Mouse (Mus musculus) lung, embryonic 14.5 days (tissue): ENCODE data around the gene Gfm1. TPM values are rescaled to one million over a fixed set of nuclear protein-coding genes. Genes with fewer than 3 reads are reported as not detected.

Source experiments
- ATAC-seq: fragments of 200-750 bp; cut with Nextera tagmentation; 2 replicates; pipeline ENCODE4 v1.8.0; 2017; ENCODE audit warnings: mild to moderate bottlenecking, moderate TSS enrichment, moderate library complexity; ENCODE audit not compliant: insufficient read depth
- DNase-seq: peaks from one replicate; pipeline ENCODE4 v3.0.0-alpha.2; 2015
- H3K27ac ChIP-seq: fragments of 300-500 bp; sonication (generic); 2 replicates; pipeline ENCODE4 v1.5.1; 2014; ENCODE audit warnings: low read depth, mild to moderate bottlenecking, moderate library complexity
- H3K27me3 ChIP-seq: fragments of 300-500 bp; sonication (generic); 2 replicates; pipeline ENCODE4 v1.6.1; 2014; ENCODE audit warnings: low read length, control low read depth; ENCODE audit not compliant: insufficient read depth
- H3K36me3 ChIP-seq: fragments of 300-500 bp; sonication (generic); 2 replicates; pipeline ENCODE4 v1.6.1; 2014; ENCODE audit warnings: control low read depth; ENCODE audit not compliant: insufficient read depth
- H3K4me1 ChIP-seq: fragments of 300-500 bp; sonication (generic); 2 replicates; pipeline ENCODE4 v1.6.1; 2014; ENCODE audit warnings: antibody characterized with exemption, control low read depth; ENCODE audit not compliant: insufficient read depth
- H3K4me2 ChIP-seq: fragments of 300-500 bp; sonication (generic); 2 replicates; pipeline ENCODE4 v1.6.1; 2014; ENCODE audit warnings: mild to moderate bottlenecking
- H3K4me3 ChIP-seq: fragments of 300-500 bp; sonication (generic); 2 replicates; pipeline ENCODE4 v1.5.1; 2014; ENCODE audit warnings: low read depth, low read length
- H3K9ac ChIP-seq: fragments of 300-500 bp; sonication (generic); 2 replicates; pipeline ENCODE4 v1.6.1; 2014
- H3K9me3 ChIP-seq: fragments of 300-500 bp; sonication (generic); 2 replicates; pipeline ENCODE4 v1.6.1; 2016; ENCODE audit warnings: low read depth, low read length, control low read depth
- CTCF ChIP-seq: IDR thresholded peaks from 2 replicates; pipeline ENCODE4 v1.5.1; 2016; ENCODE audit warnings: antibody characterized with exemption, low read depth
- WGBS: fragments of 180-500 bp; shearing (Covaris S2); extraction: QIAGEN DNeasy Blood & Tissue Kit; methylation state at CpG from one replicate; pipeline ENCODE4 v1.1.7; 2014; 5-methylcytosine and 5-hydroxymethylcytosine counted together
- polyA plus RNA-seq: library from polyadenylated mRNA; unstranded; fragments of >200 nt; fragmentation: Nextera tagmentation; extraction: Ambion mirVana; gene quantifications from 2 replicates; pipeline ENCODE4 v1.2.1, GENCODE M21; 2014

Gfm1 gene
- polyA plus RNA-seq, result 45.9 and 51.5 TPM in 2 replicates

GRCm38 (mm10) chr3:67429999-67430380 lies at the start of gene Gfm1:
TSS of gene Gfm1 (plus strand) at chr3:67430096.
- H3K27me3 ChIP-seq, result no peaks in the 10 kb centered on the region
- H3K9ac ChIP-seq, result peak within 1 kb of the TSS; percentile 85
- peak within 1 kb of the TSS; percentile 77 for H3K4me2 ChIP-seq
- ATAC-seq (peak; percentile 98), DNase-seq (peak; percentile 90)
- peaks cover 25% of the 10 kb centered on the region for H3K36me3 ChIP-seq
- H3K4me3 ChIP-seq, result peak within 1 kb of the TSS; percentile 94
- WGBS, result under 1% methylated on average over 24 of the region's 24 CpGs
- peak within 1 kb of the TSS; percentile 30; the same call in 1 of the 2 replicates for H3K27ac ChIP-seq
- H3K9me3 ChIP-seq, result no peaks in the 10 kb centered on the region
- TF ChIP-seq CTCF, result peak; percentile 92
- H3K4me1 ChIP-seq, result peaks cover 3% of the 10 kb centered on the region; the same call in 1 of the 2 replicates

- ATAC-seq, result peak; percentile 83; the same call in 1 of the 2 replicates
- TF ChIP-seq CTCF, result no peak
These were observed 428 bp upstream of the Gfm1 start for GRCm38 (mm10) chr3:67429338-67429998.

GRCm38 (mm10) chr3:67434011-67434410 lies 4.1 kb downstream of the Gfm1 start:
- H3K4me2 ChIP-seq, result no peak overlapping the region
- no peak overlapping the region for H3K4me3 ChIP-seq
- H3K9ac ChIP-seq, result no peak overlapping the region
- DNase-seq (no peak), ATAC-seq (no peak)
- H3K36me3 ChIP-seq, result peaks cover 61% of the 10 kb centered on the region
- no peak overlapping the region for H3K27ac ChIP-seq
- no peaks in the 10 kb centered on the region for H3K27me3 ChIP-seq
- WGBS, result 89% methylated on average over 6 of the region's 6 CpGs
- H3K4me1 ChIP-seq, result peaks cover 3% of the 10 kb centered on the region; the same call in 1 of the 2 replicates
- no peaks in the 10 kb centered on the region for H3K9me3 ChIP-seq
- no peak for TF ChIP-seq CTCF

More at GRCm38 (mm10) chr3:67429338-67429998, 428 bp upstream of the Gfm1 start:
- Histone ChIP-seq H3K9me3 (no peaks in the 10 kb centered on the region), H3K4me2 (peak overlapping the region; percentile 77), H3K36me3 (peaks cover 23% of the 10 kb centered on the region), H3K9ac (no peak overlapping the region; the same call in 1 of the 2 replicates), H3K27me3 (no peaks in the 10 kb centered on the region), H3K27ac (no peak overlapping the region), H3K4me1 (peaks cover 3% of the 10 kb centered on the region; the same call in 1 of the 2 replicates), H3K4me3 (peak overlapping the region; percentile 94)
- 30% methylated on average over 8 of the region's 8 CpGs for WGBS
- DNase-seq, result no peak

GRCm38 (mm10) chr3:67447143-67447542 lies 17.2 kb downstream of the Gfm1 start:
- H3K27me3 ChIP-seq, result no peaks in the 10 kb centered on the region
- no peak overlapping the region for H3K4me2 ChIP-seq
- ATAC-seq (no peak), DNase-seq (peak; percentile 6)
- H3K36me3 ChIP-seq, result peaks cover 75% of the 10 kb centered on the region
- no peak overlapping the region for H3K9ac ChIP-seq
- H3K4me3 ChIP-seq, result no peak overlapping the region
- TF ChIP-seq CTCF, result peak; percentile 27
- H3K9me3 ChIP-seq, result no peaks in the 10 kb centered on the region
- no peaks in the 10 kb centered on the region for H3K4me1 ChIP-seq
- 86% methylated on average over 2 of the region's 2 CpGs for WGBS
- H3K27ac ChIP-seq, result no peak overlapping the region

GRCm38 (mm10) chr3:67449660-67450059 lies 19.8 kb downstream of the Gfm1 start:
- DNase-seq (peak; percentile 25), ATAC-seq (no peak)
- Histone ChIP-seq H3K27me3 (no peaks in the 10 kb centered on the region), H3K9me3 (no peaks in the 10 kb centered on the region), H3K4me2 (no peak overlapping the region), H3K4me1 (no peaks in the 10 kb centered on the region), H3K9ac (no peak overlapping the region), H3K27ac (peak overlapping the region; percentile 50; the same call in 1 of the 2 replicates), H3K4me3 (no peak overlapping the region), H3K36me3 (peaks cover 82% of the 10 kb centered on the region)
- no peak for TF ChIP-seq CTCF
- 87% methylated on average over 21 of the region's 21 CpGs for WGBS

GRCm38 (mm10) chr3:67450601-67451210 lies 20.8 kb downstream of the Gfm1 start:
- Histone ChIP-seq H3K4me3 (no peak overlapping the region), H3K4me1 (no peaks in the 10 kb centered on the region), H3K9me3 (no peaks in the 10 kb centered on the region), H3K27me3 (no peaks in the 10 kb centered on the region), H3K4me2 (no peak overlapping the region), H3K27ac (0 out of 2 replicates have a peak overlapping the region, but pooled peaks have one; percentile 52), H3K9ac (no peak overlapping the region), H3K36me3 (peaks cover 82% of the 10 kb centered on the region)
- TF ChIP-seq CTCF, result no peak
- peak; percentile 63 for ATAC-seq
- DNase-seq, result peak; percentile 66
- 69% methylated on average over 5 of the region's 5 CpGs for WGBS

- no peak overlapping the region for H3K27ac ChIP-seq
- H3K36me3 ChIP-seq, result peaks cover 51% of the 10 kb centered on the region
- H3K9ac ChIP-seq, result no peak overlapping the region
- ATAC-seq (no peak), DNase-seq (no peak)
- no peaks in the 10 kb centered on the region for H3K9me3 ChIP-seq
- TF ChIP-seq CTCF, result no peak
- no peaks in the 10 kb centered on the region for H3K27me3 ChIP-seq
- 92% methylated on average over 3 of the region's 3 CpGs for WGBS
- no peak overlapping the region for H3K4me3 ChIP-seq
- H3K4me2 ChIP-seq, result no peak overlapping the region
- H3K4me1 ChIP-seq, result no peaks in the 10 kb centered on the region
These were observed 30.0 kb downstream of the Gfm1 start for GRCm38 (mm10) chr3:67459881-67460280.
